Mouse (Mus musculus): ENCODE results near the gene Tbl3. TPM values are rescaled to one million over a fixed set of nuclear protein-coding genes. Genes with fewer than 3 reads are reported as not detected.

Tbl3 gene
- polyA plus RNA-seq, 1 experiment from 2014 or later = 94.5 TPM

DNA sequence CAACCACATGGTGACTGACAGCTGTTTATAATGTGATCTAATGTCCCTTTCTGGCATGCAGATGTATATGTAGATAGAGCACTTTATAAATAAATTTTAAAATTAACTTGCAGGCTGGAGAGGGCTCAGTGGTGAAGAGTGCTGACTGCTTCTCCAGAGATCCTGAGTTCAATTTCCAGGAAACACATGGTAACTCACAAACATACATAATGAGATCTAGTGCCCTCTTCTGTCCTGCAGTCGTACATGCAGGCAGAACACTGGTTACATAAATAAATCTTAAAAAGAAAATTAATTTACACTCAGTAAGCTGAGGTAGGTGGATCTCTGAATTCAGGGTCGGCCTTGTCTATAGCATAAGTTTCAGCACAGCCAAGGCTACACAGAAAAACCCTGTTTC is 1.2 kb upstream of the Tbl3 start:
- WGBS = 41% methylated on average over 2 of the region's 2 CpGs
- no peaks in the 10 kb centered on the region for H3K27me3 ChIP-seq
- ATAC-seq (replicated peaks; ENCODE audit: low FRiP score) = no peak

DNA sequence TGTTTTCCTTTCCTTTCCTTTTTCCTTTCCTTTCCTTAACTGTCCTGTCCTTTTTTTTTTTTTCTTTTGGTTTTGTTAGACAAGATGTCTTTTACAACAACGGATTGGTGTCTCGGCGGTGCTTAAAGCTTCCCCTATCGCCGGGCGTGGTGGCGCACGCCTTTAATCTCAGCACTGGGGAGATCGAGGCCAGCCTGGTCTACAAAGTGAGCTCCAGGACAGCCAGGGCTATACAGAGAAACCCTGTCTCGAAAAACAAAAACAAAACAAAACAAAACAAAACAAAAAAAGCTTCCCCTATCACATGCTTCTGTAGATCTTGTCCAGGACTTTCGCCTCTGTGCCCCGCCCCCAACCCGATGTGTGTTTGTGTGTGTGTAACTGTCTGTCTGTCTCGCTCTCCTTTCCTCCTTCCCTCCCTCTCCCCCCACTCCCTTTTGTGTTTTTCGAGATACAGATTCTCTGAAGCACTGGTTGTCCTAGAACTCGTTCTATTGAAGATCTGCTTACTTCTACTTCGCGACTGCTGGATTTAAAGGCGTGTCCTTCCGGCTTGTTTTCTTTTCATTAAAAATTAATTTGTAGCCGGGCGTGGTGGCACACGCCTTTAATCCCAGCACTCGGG is 453 bp upstream of the Tbl3 start:
- peaks cover 21% of the 10 kb centered on the region for H3K4me1 ChIP-seq
- peak overlapping the region; percentile 81 for H3K4me2 ChIP-seq
- H3K36me3 ChIP-seq = peaks cover 27% of the 10 kb centered on the region
- peak overlapping the region; percentile 93 for H3K27ac ChIP-seq
- peak; percentile 40; the same call in 1 of the 2 replicates for ATAC-seq (replicated peaks; ENCODE audit: low FRiP score)
- peak overlapping the region; percentile 92 for H3K4me3 ChIP-seq (replicated peaks)
- peak overlapping the region; percentile 78 for H3K9ac ChIP-seq
- 4% methylated on average over 24 of the region's 24 CpGs for WGBS
- H3K9me3 ChIP-seq (replicated peaks) = no peaks in the 10 kb centered on the region
- no peaks in the 10 kb centered on the region for H3K27me3 ChIP-seq

More for the DNA sequence above, 1.2 kb upstream of the Tbl3 start:
- H3K4me2 ChIP-seq = peak overlapping the region; percentile 81; the same call in 1 of the 2 replicates
- peaks cover 21% of the 10 kb centered on the region for H3K36me3 ChIP-seq
- H3K27ac ChIP-seq = no peak overlapping the region
- H3K9ac ChIP-seq = no peak overlapping the region
- H3K4me1 ChIP-seq = peaks cover 21% of the 10 kb centered on the region
- no peaks in the 10 kb centered on the region for H3K9me3 ChIP-seq (replicated peaks)
- peak overlapping the region; percentile 92; the same call in 1 of the 2 replicates for H3K4me3 ChIP-seq (replicated peaks)

DNA sequence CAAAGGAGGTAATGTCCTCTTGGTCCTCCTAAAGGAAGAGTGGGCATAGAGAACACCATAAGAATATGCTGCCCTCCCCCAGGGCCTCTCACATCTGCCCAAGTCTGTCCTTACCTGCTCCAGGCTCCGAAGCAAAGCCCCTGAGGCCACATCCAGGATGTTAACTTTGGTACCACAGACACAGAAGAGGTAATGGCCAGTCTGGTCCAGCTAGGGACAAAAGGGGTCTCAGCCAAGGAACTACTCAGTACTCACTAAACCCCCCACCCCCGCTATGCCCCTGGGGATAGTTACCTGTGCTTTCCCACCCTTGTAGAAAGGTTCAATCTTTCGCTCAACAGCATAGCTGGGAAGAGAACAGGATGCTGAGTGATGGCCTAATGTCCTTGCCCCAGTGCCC is 1.6 kb downstream of the Tbl3 start:
- peaks cover 48% of the 10 kb centered on the region for H3K36me3 ChIP-seq
- no peak for ATAC-seq (replicated peaks; ENCODE audit: low FRiP score)
- no peak overlapping the region for H3K27ac ChIP-seq
- H3K9me3 ChIP-seq (replicated peaks) = no peaks in the 10 kb centered on the region
- H3K4me3 ChIP-seq (replicated peaks) = peak overlapping the region; percentile 92; the same call in 1 of the 2 replicates
- no peak overlapping the region for H3K4me2 ChIP-seq
- no peak overlapping the region for H3K9ac ChIP-seq
- H3K27me3 ChIP-seq = no peaks in the 10 kb centered on the region
- 91% methylated on average over 3 of the region's 3 CpGs for WGBS
- H3K4me1 ChIP-seq = peaks cover 21% of the 10 kb centered on the region

DNA sequence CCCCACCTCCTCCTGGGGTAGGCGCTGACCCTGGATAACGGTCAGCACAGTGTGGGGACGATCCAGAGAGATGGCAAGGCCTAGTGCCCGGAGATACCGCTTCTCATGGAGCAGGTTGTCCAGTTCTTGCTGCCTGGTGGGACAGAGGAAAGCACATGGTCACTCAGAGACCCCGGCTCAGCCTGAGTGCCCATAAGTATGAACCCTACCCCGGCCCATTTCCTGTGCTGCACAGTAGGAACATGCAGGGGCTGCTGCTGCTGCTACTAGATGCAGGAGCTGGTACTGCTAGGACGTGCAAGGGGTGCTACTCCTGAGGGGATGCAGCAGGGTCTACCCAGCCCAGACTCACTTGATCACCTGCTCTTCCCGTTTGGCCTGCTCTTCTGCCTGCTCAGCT is 6.2 kb downstream of the Tbl3 start:
- Histone ChIP-seq H3K9ac (no peak overlapping the region), H3K9me3 (replicated peaks) (no peaks in the 10 kb centered on the region), H3K4me3 (replicated peaks) (no peak overlapping the region), H3K4me1 (peaks cover 30% of the 10 kb centered on the region), H3K4me2 (no peak overlapping the region), H3K27me3 (no peaks in the 10 kb centered on the region), H3K27ac (no peak overlapping the region), H3K36me3 (peaks cover 67% of the 10 kb centered on the region)
- no peak for ATAC-seq (replicated peaks; ENCODE audit: low FRiP score)
- 87% methylated on average over 9 of the region's 9 CpGs for WGBS

DNA sequence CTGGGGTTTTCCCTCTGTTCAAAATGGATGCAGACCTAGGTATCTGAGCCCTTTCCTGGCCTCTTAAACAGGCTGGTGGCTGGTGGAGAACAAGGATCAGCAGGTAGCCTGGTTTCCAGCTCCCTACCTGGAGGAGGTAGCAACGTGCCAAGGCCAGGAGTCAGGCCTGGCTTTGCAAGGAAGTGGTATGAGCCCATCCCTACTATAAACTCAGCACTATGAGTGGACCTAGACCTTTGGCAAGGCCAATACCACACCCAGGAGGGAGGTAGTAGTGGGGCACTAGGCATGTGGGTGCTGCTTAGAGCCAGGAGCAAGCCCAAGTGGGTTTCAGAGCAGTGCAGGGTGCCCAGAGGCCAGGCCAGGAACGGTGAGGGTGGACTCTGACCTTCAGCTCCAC is 8.0 kb downstream of the Tbl3 start:
- H3K27ac ChIP-seq = no peak overlapping the region

DNA sequence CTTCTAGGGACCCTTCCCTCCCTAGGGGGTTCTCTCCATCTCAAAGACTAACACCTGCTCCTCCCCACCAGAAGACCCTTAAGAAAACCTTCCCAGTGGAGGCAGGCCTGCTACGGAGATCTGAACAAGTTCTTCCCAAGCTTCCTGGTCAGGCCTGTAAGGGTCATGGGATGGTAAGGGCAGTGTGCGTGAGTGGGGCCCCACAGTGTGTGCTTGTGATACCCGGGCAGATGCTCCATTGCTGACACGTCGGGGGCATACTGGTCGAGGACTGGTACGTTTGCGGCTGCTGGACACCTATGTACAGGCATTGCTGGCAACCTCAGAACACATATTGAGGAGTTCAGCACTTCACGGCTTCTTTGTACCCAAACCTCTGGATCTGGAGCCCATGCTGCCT is 8.7 kb downstream of the Tbl3 start:
- ATAC-seq (replicated peaks; ENCODE audit: low FRiP score) = no peak
- 69% methylated on average over 9 of the region's 9 CpGs for WGBS
- no peak overlapping the region for H3K4me2 ChIP-seq
- H3K27ac ChIP-seq = no peak overlapping the region
- H3K36me3 ChIP-seq = peaks cover 49% of the 10 kb centered on the region
- no peaks in the 10 kb centered on the region for H3K9me3 ChIP-seq (replicated peaks)
- H3K4me1 ChIP-seq = peaks cover 39% of the 10 kb centered on the region
- H3K27me3 ChIP-seq = no peaks in the 10 kb centered on the region
- no peak overlapping the region for H3K4me3 ChIP-seq (replicated peaks)
- no peak overlapping the region for H3K9ac ChIP-seq

More for the DNA sequence above, 8.0 kb downstream of the Tbl3 start:
- Histone ChIP-seq H3K4me2 (no peak overlapping the region), H3K4me1 (peaks cover 35% of the 10 kb centered on the region), H3K4me3 (replicated peaks) (no peak overlapping the region), H3K9ac (no peak overlapping the region), H3K9me3 (replicated peaks) (no peaks in the 10 kb centered on the region), H3K36me3 (peaks cover 53% of the 10 kb centered on the region), H3K27me3 (no peaks in the 10 kb centered on the region)
- WGBS = 83% methylated on average over 2 of the region's 2 CpGs
- no peak for ATAC-seq (replicated peaks; ENCODE audit: low FRiP score)

DNA sequence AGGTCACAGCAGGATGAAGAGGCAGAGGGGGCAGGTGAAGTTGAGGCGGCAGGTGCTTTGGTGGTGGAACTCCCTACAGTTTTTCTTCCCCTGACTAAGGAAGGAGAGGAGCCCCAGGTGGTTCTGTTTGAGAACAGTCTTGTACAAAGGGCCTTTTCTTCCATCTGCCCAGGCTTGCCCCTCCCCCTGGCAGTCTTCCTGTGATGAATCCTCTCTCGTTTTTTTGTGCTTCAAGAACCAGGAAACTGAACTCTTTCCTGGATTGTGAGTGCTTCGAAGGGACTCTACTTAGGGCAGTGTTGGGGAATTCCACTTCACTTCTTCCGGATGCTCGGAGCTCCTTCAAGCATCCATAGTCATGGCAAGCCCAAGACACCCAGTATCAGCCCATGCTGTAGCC is 9.5 kb downstream of the Tbl3 start:
- H3K4me3 ChIP-seq (replicated peaks) = no peak overlapping the region
- H3K9ac ChIP-seq = no peak overlapping the region
- no peak for ATAC-seq (replicated peaks; ENCODE audit: low FRiP score)
- H3K36me3 ChIP-seq = peaks cover 47% of the 10 kb centered on the region
- WGBS = 21% methylated on average over 5 of the region's 5 CpGs
- no peaks in the 10 kb centered on the region for H3K9me3 ChIP-seq (replicated peaks)
- H3K4me1 ChIP-seq = peaks cover 39% of the 10 kb centered on the region
- no peak overlapping the region for H3K27ac ChIP-seq
- no peaks in the 10 kb centered on the region for H3K27me3 ChIP-seq
- H3K4me2 ChIP-seq = no peak overlapping the region

DNA sequence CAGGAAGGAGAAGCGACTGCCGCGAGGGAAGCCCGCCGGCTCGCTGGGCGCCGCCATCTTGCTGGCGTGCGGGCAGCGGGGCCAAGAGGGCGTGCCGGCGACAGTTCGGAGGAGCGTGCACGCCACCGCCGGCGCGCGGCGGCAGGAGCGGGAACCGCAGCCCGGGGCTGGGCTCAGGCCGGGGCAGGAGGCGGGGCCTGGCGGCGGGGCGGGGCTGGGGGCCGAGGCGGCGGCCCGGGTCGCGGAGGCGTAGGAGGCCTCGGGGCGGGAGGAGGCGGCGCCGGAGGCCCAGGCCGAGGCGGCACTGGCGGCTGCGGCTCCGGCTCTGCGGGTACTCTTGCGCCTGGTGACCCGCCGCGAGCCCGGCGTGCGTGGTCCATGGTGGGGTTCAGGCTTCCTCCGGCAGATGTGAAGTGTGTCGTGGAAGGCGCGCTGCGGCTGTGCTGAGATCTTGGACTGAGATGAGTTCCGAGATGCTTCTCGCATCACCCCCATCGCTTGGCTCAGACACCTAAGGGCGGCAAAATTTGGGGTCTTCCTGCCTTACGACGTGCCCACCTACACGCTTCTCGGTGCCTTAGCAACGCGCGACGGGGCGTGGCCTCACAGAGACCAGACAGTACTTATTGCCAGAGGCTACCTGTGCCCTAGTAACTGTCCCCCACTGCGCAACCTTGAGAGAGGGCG is 11.3 kb downstream of the Tbl3 start, which contains the start of the genes Gfer and Noxo1:
TSS of gene Gfer (minus strand) at position 146 of the 687 bp plus-strand sequence.
TSS of gene Noxo1 (plus strand) at position 224 of the 687 bp plus-strand sequence.
- peak; percentile 94 for ATAC-seq (replicated peaks; ENCODE audit: low FRiP score)
- peak within 1 kb of the TSS; percentile 86 for H3K9ac ChIP-seq
- H3K27me3 ChIP-seq = peaks cover 8% of the 10 kb centered on the region
- peak within 1 kb of the TSS; percentile 91 for H3K4me2 ChIP-seq
- H3K4me1 ChIP-seq = peaks cover 39% of the 10 kb centered on the region
- peaks cover 40% of the 10 kb centered on the region for H3K36me3 ChIP-seq
- under 1% methylated on average over 76 of the region's 76 CpGs for WGBS
- no peaks in the 10 kb centered on the region for H3K9me3 ChIP-seq (replicated peaks)
- H3K4me3 ChIP-seq (replicated peaks) = peak within 1 kb of the TSS; percentile 85
- H3K27ac ChIP-seq = peak within 1 kb of the TSS; percentile 91

DNA sequence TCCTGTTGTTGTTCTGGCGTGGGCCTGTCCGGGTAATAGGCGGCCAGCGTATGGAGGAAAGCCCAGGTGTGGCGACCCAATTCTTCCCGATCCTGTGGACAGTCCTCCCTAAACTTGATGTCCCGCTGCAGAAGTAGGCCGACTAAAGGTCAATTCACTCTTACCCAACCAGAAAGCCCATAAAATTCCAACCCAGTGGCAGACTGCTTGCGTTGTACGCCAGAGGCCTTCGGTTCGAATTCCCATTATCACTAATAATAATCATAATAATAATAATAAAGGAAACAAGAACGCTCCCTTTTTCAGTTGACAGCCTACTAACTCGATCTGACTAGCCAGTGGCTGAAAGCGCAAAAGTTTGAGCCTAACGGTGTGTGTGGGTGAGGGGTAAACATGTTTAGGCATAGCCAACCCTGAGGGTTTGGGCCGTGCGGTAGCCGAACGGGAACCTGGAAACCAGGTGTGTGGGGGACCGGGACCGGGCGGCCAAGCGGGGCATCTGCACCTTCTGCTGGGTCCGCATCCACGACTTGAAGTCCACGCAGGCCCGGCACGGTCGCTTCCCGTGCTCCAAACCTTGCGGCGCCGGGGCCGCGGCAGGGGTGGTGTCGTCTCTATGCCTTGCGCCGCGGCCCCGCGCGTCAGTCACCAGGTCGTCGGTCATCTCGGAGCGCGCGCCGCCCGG is 12.0 kb downstream of the Tbl3 start:
- H3K9me3 ChIP-seq (replicated peaks) = no peaks in the 10 kb centered on the region
- peak overlapping the region; percentile 91 for H3K4me2 ChIP-seq
- WGBS = 4% methylated on average over 51 of the region's 51 CpGs
- H3K36me3 ChIP-seq = peaks cover 34% of the 10 kb centered on the region
- H3K4me3 ChIP-seq (replicated peaks) = peak overlapping the region; percentile 85
- H3K4me1 ChIP-seq = peaks cover 39% of the 10 kb centered on the region
- no peak; the same call in 1 of the 2 replicates for ATAC-seq (replicated peaks; ENCODE audit: low FRiP score)
- peak overlapping the region; percentile 91 for H3K27ac ChIP-seq
- H3K27me3 ChIP-seq = peaks cover 15% of the 10 kb centered on the region
- H3K9ac ChIP-seq = peak overlapping the region; percentile 86

DNA sequence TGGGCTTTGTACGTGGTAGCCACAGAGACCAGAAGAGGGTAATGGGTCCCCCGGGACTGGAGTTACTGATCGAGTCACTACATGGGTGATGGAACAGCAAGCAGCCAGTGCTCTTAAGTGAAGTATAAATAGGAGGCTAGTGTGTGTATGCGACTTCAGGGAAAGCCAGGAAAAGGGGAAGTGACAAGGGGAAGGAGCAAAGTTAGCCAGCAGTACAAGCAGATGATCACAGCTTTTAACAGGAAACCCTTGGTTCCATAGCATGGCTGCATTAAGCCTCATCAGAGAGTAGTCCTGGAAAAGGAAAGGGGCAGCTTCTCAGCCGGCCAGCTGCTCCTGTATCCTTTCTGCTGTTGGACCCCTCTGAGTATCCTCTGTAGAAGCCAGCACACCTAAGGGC is 15.1 kb downstream of the Tbl3 start:
- no peak overlapping the region for H3K27ac ChIP-seq
- no peak for ATAC-seq (replicated peaks; ENCODE audit: low FRiP score)
- no peak overlapping the region for H3K9ac ChIP-seq
- peaks cover 42% of the 10 kb centered on the region for H3K4me1 ChIP-seq
- 88% methylated on average over 5 of the region's 5 CpGs for WGBS
- peaks cover 19% of the 10 kb centered on the region for H3K36me3 ChIP-seq
- H3K4me2 ChIP-seq = no peak overlapping the region
- H3K9me3 ChIP-seq (replicated peaks) = no peaks in the 10 kb centered on the region
- H3K4me3 ChIP-seq (replicated peaks) = no peak overlapping the region
- H3K27me3 ChIP-seq = peaks cover 46% of the 10 kb centered on the region

DNA sequence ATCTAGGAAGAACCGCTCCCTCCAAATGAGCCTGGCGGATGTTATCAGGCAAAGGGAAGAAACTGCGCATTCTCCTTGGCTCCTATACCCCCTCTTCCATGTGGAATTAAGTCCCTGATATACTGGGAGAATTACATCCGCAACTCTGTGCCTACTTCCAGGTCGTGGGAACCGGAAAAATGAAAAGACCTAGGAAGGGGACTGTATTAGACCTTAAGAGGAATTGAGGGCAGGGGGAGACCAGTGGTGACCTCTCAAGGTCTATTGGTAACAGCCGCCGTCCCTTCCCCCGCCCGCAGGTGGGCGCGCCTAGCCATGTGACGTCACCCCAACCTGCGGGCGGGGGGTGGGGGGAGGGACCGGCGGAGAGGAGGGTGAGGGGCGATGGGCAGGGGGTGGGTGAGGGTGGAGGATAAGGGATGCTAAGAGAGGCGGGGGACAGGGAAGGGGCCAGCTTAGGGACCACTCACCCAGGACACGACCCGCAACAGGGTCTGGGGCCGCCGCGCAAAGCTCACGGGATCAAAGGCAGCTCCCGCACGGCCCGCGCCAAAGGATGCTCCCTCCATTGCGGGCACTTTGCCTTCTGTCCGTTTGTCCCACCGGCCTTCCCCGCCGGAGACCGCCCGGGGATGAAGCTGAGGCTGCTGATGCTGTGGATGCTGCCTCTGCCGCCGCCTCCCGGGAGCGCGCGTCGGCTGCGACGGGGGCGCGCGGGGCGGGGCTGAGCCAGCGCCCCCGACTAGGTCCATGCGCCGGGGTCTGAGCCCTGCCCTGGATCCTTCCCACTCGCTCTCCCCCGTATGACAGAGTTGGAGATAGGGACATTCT is 18.0 kb downstream of the Tbl3 start, which contains the start of gene Syngr3:
TSS of gene Syngr3 (minus strand) at position 705 of the 831 bp plus-strand sequence.
- WGBS = 1% methylated on average over 54 of the region's 55 CpGs

More for the DNA sequence above, 18.0 kb downstream of the Tbl3 start, which contains the start of gene Syngr3:
- peak within 1 kb of the TSS; percentile 60 for H3K4me3 ChIP-seq (replicated peaks)
- peak within 1 kb of the TSS; percentile 97 for H3K4me2 ChIP-seq
- ATAC-seq (replicated peaks; ENCODE audit: low FRiP score) = peak; percentile 37; the same call in 1 of the 2 replicates
- no peak within 1 kb of the TSS for H3K27ac ChIP-seq
- H3K27me3 ChIP-seq = peaks cover 53% of the 10 kb centered on the region
- peaks cover 19% of the 10 kb centered on the region for H3K36me3 ChIP-seq
- H3K9ac ChIP-seq = peak within 1 kb of the TSS; percentile 43
- no peaks in the 10 kb centered on the region for H3K9me3 ChIP-seq (replicated peaks)
- H3K4me1 ChIP-seq = peaks cover 30% of the 10 kb centered on the region
